Mouse (Mus musculus): ENCODE measurements around the gene Rbpms2.

Gene Rbpms2

GRCm38 (mm10) chr9:65629025-65629766 lies at the start of gene Rbpms2:
Gene Rbpms2 (plus strand): TSS chr9:65629648.
- peak; percentile 11 for DNase-seq (ENCODE audit: low spot score)

GRCm38 (mm10) chr9:65579781-65580371 lies 49.6 kb upstream of the Rbpms2 start, which contains the start of gene Plekho2:
Gene Plekho2 (minus strand): TSS chr9:65580040.
- DNase-seq (ENCODE audit: low spot score): peak; percentile 83

- DNase-seq (ENCODE audit: low spot score): peak; percentile 75
Measured at GRCm38 (mm10) chr9:65580401-65581256, 48.8 kb upstream of the Rbpms2 start.

GRCm38 (mm10) chr9:65583045-65583444 lies 46.4 kb upstream of the Rbpms2 start:
- DNase-seq (ENCODE audit: low spot score): no peak

- peak; percentile 71 for DNase-seq (ENCODE audit: low spot score)
Measured at GRCm38 (mm10) chr9:65586406-65587269, 42.8 kb upstream of the Rbpms2 start, which contains the start of gene Pif1. Gene Pif1 (plus strand): TSS chr9:65587160.

- no peak for DNase-seq (ENCODE audit: low spot score)
Measured at GRCm38 (mm10) chr9:65587270-65587572, 42.2 kb upstream of the Rbpms2 start.

- DNase-seq (ENCODE audit: low spot score): no peak
Measured at GRCm38 (mm10) chr9:65587573-65588358, 41.7 kb upstream of the Rbpms2 start.

- no peak for DNase-seq (ENCODE audit: low spot score)
Measured at GRCm38 (mm10) chr9:65589091-65589490, 40.4 kb upstream of the Rbpms2 start.

GRCm38 (mm10) chr9:65592721-65593120 lies 36.7 kb upstream of the Rbpms2 start:
- DNase-seq (ENCODE audit: low spot score): no peak

- no peak for DNase-seq (ENCODE audit: low spot score)
Measured at GRCm38 (mm10) chr9:65593596-65593995, 35.9 kb upstream of the Rbpms2 start.

- no peak for DNase-seq (ENCODE audit: low spot score)
Measured at GRCm38 (mm10) chr9:65598765-65599249, 30.6 kb upstream of the Rbpms2 start.

- DNase-seq (ENCODE audit: low spot score): no peak
Measured at GRCm38 (mm10) chr9:65600951-65601350, 28.5 kb upstream of the Rbpms2 start.

- DNase-seq (ENCODE audit: low spot score): no peak
Measured at GRCm38 (mm10) chr9:65603401-65604102, 25.9 kb upstream of the Rbpms2 start.

GRCm38 (mm10) chr9:65605471-65606136 lies 23.8 kb upstream of the Rbpms2 start:
- DNase-seq (ENCODE audit: low spot score): peak; percentile 46

- no peak for DNase-seq (ENCODE audit: low spot score)
Measured at GRCm38 (mm10) chr9:65606321-65607109, 22.9 kb upstream of the Rbpms2 start.

- DNase-seq (ENCODE audit: low spot score): no peak
Measured at GRCm38 (mm10) chr9:65607120-65607519, 22.3 kb upstream of the Rbpms2 start.

- no peak for DNase-seq (ENCODE audit: low spot score)
Measured at GRCm38 (mm10) chr9:65611969-65612486, 17.4 kb upstream of the Rbpms2 start.

GRCm38 (mm10) chr9:65613098-65613497 lies 16.4 kb upstream of the Rbpms2 start:
- DNase-seq (ENCODE audit: low spot score): no peak

GRCm38 (mm10) chr9:65619311-65619710 lies 10.1 kb upstream of the Rbpms2 start:
- no peak for DNase-seq (ENCODE audit: low spot score)

Measured in urinary bladder, postnatal 25 days (tissue).